Mouse (Mus musculus) midbrain, embryonic 13.5 days (tissue): ENCODE results near the gene Prkn. TPM values are rescaled to one million over a fixed set of nuclear protein-coding genes. Genes with fewer than 3 reads are reported as not detected.

Experiments
- ATAC-seq: fragments of 200-750 bp; cut with Nextera tagmentation; 2 replicates; pipeline ENCODE4 v1.8.0; 2017; ENCODE audit warnings: mild to moderate bottlenecking, moderate TSS enrichment, moderate library complexity
- H3K27ac ChIP-seq: fragments of 300-500 bp; sonication (generic); 2 replicates; pipeline ENCODE4 v1.5.1; 2015; ENCODE audit warnings: inconsistent platforms, mild to moderate bottlenecking, moderate library complexity
- H3K27me3 ChIP-seq: fragments of 300-500 bp; sonication (generic); 2 replicates; pipeline ENCODE4 v1.6.1; 2015; ENCODE audit warnings: mild to moderate bottlenecking, inconsistent platforms
- H3K36me3 ChIP-seq: fragments of 300-500 bp; sonication (generic); 2 replicates; pipeline ENCODE4 v1.6.1; 2015; ENCODE audit warnings: mild to moderate bottlenecking, inconsistent platforms
- H3K4me1 ChIP-seq: fragments of 300-500 bp; sonication (generic); replicated peaks from 2 replicates; pipeline ENCODE4 v1.6.1; 2015; ENCODE audit warnings: inconsistent platforms
- H3K4me2 ChIP-seq: fragments of 300-500 bp; sonication (generic); replicated peaks from 2 replicates; pipeline ENCODE4 v1.6.1; 2015; ENCODE audit warnings: moderate library complexity, mild to moderate bottlenecking, inconsistent platforms
- H3K4me3 ChIP-seq: fragments of 300-500 bp; sonication (generic); replicated peaks from 2 replicates; pipeline ENCODE4 v1.5.1; 2015; ENCODE audit warnings: mild to moderate bottlenecking, inconsistent platforms
- H3K9ac ChIP-seq: fragments of 300-500 bp; sonication (generic); replicated peaks from 2 replicates; pipeline ENCODE4 v1.6.1; 2015; ENCODE audit warnings: mild to moderate bottlenecking, inconsistent platforms
- H3K9me3 ChIP-seq: fragments of 300-500 bp; sonication (generic); 2 replicates; pipeline ENCODE4 v1.6.1; 2016; ENCODE audit warnings: mild to moderate bottlenecking, inconsistent platforms
- WGBS: fragments of 180-500 bp; shearing (Covaris S2); methylation state at CpG from one replicate; pipeline ENCODE4 v1.1.7; 2015; 5-methylcytosine and 5-hydroxymethylcytosine counted together
- polyA plus RNA-seq: library from polyadenylated mRNA; unstranded; fragments of >200 nt; fragmentation: Nextera tagmentation; extraction: Ambion mirVana; gene quantifications from 2 replicates; pipeline ENCODE4 v1.2.1, GENCODE M21; 2015

Prkn gene
- polyA plus RNA-seq, 1 experiment from 2014 or later: 3.1 TPM

GRCm38 (mm10) chr17:11514032-11514761 is 674.0 kb downstream of the Prkn start:
- Histone ChIP-seq H3K4me1 (peaks cover 8% of the 10 kb centered on the region; the same call in 1 of the 2 replicates), H3K36me3 (no peaks in the 10 kb centered on the region), H3K9ac (no peak overlapping the region), H3K27ac (no peak overlapping the region), H3K4me3 (no peak overlapping the region), H3K4me2 (no peak overlapping the region), H3K9me3 (no peaks in the 10 kb centered on the region), H3K27me3 (no peaks in the 10 kb centered on the region)
- WGBS: 44% methylated on average over 8 of the region's 8 CpGs
- ATAC-seq: no peak

GRCm38 (mm10) chr17:11515619-11516018 is 675.4 kb downstream of the Prkn start:
- H3K4me3 ChIP-seq: no peak overlapping the region
- H3K9ac ChIP-seq: no peak overlapping the region
- no peaks in the 10 kb centered on the region for H3K9me3 ChIP-seq
- WGBS: 93% methylated on average over 4 of the region's 4 CpGs
- no peak overlapping the region for H3K4me2 ChIP-seq
- no peaks in the 10 kb centered on the region for H3K36me3 ChIP-seq
- H3K4me1 ChIP-seq: no peaks in the 10 kb centered on the region
- H3K27me3 ChIP-seq: no peaks in the 10 kb centered on the region
- no peak for ATAC-seq
- no peak overlapping the region for H3K27ac ChIP-seq

DNA sequence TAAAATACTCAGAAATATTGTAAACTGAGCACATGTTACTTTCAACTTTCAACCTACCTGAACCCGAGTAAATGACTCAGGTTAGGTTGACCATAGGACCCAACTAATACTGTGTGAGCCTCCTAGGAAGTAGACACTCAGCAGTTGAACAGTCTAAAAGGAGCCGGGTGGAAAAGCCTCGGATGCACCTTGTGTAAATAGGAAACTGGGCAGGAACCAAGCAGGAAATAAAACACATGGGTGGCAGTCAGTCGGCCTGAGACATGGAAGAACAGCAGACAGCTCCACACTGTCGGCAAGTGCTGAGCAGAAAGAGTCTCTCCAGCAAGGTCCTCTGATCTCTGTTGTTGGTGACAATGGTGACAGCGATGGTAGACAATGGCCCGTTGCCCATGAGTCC is 676.0 kb downstream of the Prkn start:
- Histone ChIP-seq H3K9me3 (no peaks in the 10 kb centered on the region), H3K27me3 (no peaks in the 10 kb centered on the region), H3K36me3 (no peaks in the 10 kb centered on the region), H3K4me1 (no peaks in the 10 kb centered on the region), H3K27ac (no peak overlapping the region), H3K4me2 (no peak overlapping the region), H3K9ac (no peak overlapping the region), H3K4me3 (no peak overlapping the region)
- ATAC-seq: no peak
- 86% methylated on average over 7 of the region's 7 CpGs for WGBS

- Histone ChIP-seq H3K27me3 (no peaks in the 10 kb centered on the region), H3K27ac (no peak overlapping the region), H3K4me2 (no peak overlapping the region), H3K9me3 (no peaks in the 10 kb centered on the region), H3K36me3 (no peaks in the 10 kb centered on the region), H3K4me3 (no peak overlapping the region), H3K4me1 (peaks cover 26% of the 10 kb centered on the region), H3K9ac (no peak overlapping the region)
- 18% methylated on average over 3 of the region's 3 CpGs for WGBS
- no peak for ATAC-seq
These were observed 691.9 kb downstream of the Prkn start for GRCm38 (mm10) chr17:11532066-11532465.

GRCm38 (mm10) chr17:11532748-11533147 is 692.6 kb downstream of the Prkn start:
- Histone ChIP-seq H3K9ac (no peak overlapping the region), H3K36me3 (no peaks in the 10 kb centered on the region), H3K4me1 (peaks cover 26% of the 10 kb centered on the region), H3K27ac (peak overlapping the region; percentile 60), H3K4me3 (no peak overlapping the region), H3K27me3 (no peaks in the 10 kb centered on the region), H3K4me2 (no peak overlapping the region), H3K9me3 (no peaks in the 10 kb centered on the region)
- WGBS: 14% methylated on average over 2 of the region's 2 CpGs
- ATAC-seq: 0 out of 2 replicates have a peak, but pooled peaks have one; percentile 37

DNA sequence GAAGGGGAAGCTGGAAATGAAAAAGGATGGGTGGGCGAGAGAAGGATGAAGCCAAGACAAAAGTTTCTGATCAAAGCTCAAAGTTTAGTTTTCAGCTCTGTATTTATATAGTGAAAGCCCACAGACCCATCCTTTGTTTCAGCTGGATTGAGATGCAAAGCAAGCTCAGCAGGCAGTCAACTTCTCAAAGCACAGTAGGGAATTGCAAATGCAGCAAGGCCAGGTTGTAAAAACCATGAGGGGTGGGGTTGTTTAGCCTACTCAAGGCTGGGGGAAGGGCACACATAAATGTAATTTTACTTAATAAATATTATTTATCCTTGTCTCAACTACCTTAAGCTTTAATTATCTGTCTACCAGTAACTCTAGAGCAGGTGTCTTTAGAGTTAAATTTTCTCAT is 693.7 kb downstream of the Prkn start:
- no peaks in the 10 kb centered on the region for H3K36me3 ChIP-seq
- no peaks in the 10 kb centered on the region for H3K9me3 ChIP-seq
- no peak overlapping the region for H3K4me3 ChIP-seq
- H3K27ac ChIP-seq: no peak overlapping the region
- ATAC-seq: no peak
- 3% methylated on average over 1 of the region's 1 CpGs for WGBS
- no peak overlapping the region for H3K4me2 ChIP-seq
- peaks cover 26% of the 10 kb centered on the region for H3K4me1 ChIP-seq
- no peaks in the 10 kb centered on the region for H3K27me3 ChIP-seq
- no peak overlapping the region for H3K9ac ChIP-seq

DNA sequence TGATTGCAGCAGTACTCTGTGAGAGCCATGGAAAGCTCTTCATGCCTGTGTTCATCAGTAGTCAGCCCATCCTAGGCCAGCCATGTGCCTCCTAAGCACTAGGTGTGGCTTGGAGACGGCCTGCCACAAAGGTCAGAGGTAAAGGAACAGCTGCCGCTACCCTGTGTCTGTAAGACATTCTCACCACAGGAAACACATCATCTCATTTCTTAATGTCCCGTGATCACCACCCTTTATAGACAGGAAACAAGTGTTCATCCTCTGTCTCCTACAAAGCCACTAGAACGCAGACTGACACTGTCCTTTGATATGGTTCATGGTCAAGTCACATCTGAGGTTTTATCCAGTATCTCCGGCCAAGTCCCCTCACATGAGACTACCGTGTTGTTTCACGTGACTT is 698.6 kb downstream of the Prkn start:
- H3K4me1 ChIP-seq: peaks cover 14% of the 10 kb centered on the region
- ATAC-seq: no peak
- H3K9me3 ChIP-seq: no peaks in the 10 kb centered on the region
- no peaks in the 10 kb centered on the region for H3K27me3 ChIP-seq
- no peak overlapping the region for H3K4me3 ChIP-seq
- WGBS: 95% methylated on average over 7 of the region's 7 CpGs
- H3K36me3 ChIP-seq: no peaks in the 10 kb centered on the region
- no peak overlapping the region for H3K27ac ChIP-seq
- no peak overlapping the region for H3K4me2 ChIP-seq
- H3K9ac ChIP-seq: no peak overlapping the region

- Histone ChIP-seq H3K27ac (peak overlapping the region; percentile 30; the same call in 1 of the 2 replicates), H3K4me3 (no peak overlapping the region), H3K9ac (no peak overlapping the region), H3K36me3 (no peaks in the 10 kb centered on the region), H3K27me3 (no peaks in the 10 kb centered on the region), H3K4me2 (no peak overlapping the region), H3K4me1 (peaks cover 8% of the 10 kb centered on the region), H3K9me3 (no peaks in the 10 kb centered on the region)
- peak; percentile 63 for ATAC-seq
- WGBS: 64% methylated on average over 4 of the region's 4 CpGs
These were observed 701.9 kb downstream of the Prkn start for GRCm38 (mm10) chr17:11541928-11542623.

DNA sequence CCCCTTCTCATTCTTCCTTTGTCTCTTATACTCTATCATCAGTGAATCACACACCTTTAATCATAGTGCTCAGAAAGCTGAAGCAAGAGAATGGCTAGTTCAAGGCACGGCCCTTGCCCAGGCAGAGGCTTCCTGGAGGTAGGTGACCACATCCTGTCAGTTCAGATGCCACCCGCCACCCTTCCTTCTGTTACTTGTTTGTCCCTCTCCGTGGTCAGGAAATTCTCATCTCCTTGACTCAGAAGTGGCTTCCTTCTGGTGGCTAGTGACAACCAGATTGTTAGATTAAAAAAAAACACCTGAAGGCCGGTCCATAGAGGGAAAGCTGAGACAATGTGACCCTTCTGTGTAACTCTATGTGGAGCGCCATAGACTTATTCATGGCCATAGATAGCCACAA is 710.4 kb downstream of the Prkn start:
- Histone ChIP-seq H3K27me3 (no peaks in the 10 kb centered on the region), H3K4me1 (no peaks in the 10 kb centered on the region), H3K27ac (no peak overlapping the region), H3K4me3 (no peak overlapping the region), H3K9me3 (no peaks in the 10 kb centered on the region), H3K4me2 (no peak overlapping the region), H3K36me3 (no peaks in the 10 kb centered on the region), H3K9ac (no peak overlapping the region)
- 89% methylated on average over 5 of the region's 5 CpGs for WGBS
- no peak for ATAC-seq

- 96% methylated on average over 6 of the region's 6 CpGs for WGBS
- Histone ChIP-seq H3K36me3 (no peaks in the 10 kb centered on the region), H3K27ac (no peak overlapping the region), H3K4me1 (no peaks in the 10 kb centered on the region), H3K9ac (no peak overlapping the region), H3K4me2 (no peak overlapping the region), H3K27me3 (no peaks in the 10 kb centered on the region), H3K9me3 (no peaks in the 10 kb centered on the region), H3K4me3 (no peak overlapping the region)
- ATAC-seq: no peak
These were observed 725.5 kb downstream of the Prkn start for GRCm38 (mm10) chr17:11565681-11566080.

GRCm38 (mm10) chr17:11570392-11570791 is 730.2 kb downstream of the Prkn start:
- H3K4me3 ChIP-seq: no peak overlapping the region
- H3K27ac ChIP-seq: no peak overlapping the region
- no peak for ATAC-seq
- H3K36me3 ChIP-seq: no peaks in the 10 kb centered on the region
- H3K4me2 ChIP-seq: no peak overlapping the region
- H3K27me3 ChIP-seq: no peaks in the 10 kb centered on the region
- WGBS: 64% methylated on average over 8 of the region's 8 CpGs
- H3K9ac ChIP-seq: no peak overlapping the region
- no peaks in the 10 kb centered on the region for H3K4me1 ChIP-seq
- no peaks in the 10 kb centered on the region for H3K9me3 ChIP-seq

DNA sequence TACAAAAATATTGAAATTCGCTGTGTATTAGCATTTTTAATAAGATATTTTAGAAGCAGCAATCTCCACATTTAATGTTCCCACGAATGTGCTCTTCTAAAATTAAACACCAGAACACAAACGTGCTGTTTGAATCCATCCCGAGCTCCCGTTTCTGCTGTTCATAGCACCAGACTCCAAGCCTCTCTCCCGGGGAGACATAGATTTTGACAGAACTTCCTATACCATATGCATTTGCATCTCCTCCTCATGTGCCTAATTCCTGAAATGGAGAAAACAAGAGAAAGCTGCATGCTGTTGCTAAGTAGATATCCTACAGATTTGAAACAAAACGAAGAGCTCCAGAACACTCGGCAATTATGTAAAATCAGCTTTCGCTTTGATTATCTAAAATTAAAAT is 733.5 kb downstream of the Prkn start:
- no peak overlapping the region for H3K9ac ChIP-seq
- H3K27me3 ChIP-seq: no peaks in the 10 kb centered on the region
- no peak overlapping the region for H3K27ac ChIP-seq
- no peaks in the 10 kb centered on the region for H3K4me1 ChIP-seq
- no peak for ATAC-seq
- no peak overlapping the region for H3K4me2 ChIP-seq
- WGBS: 91% methylated on average over 9 of the region's 9 CpGs
- no peaks in the 10 kb centered on the region for H3K36me3 ChIP-seq
- H3K9me3 ChIP-seq: no peaks in the 10 kb centered on the region
- no peak overlapping the region for H3K4me3 ChIP-seq
